Mouse (Mus musculus): ENCODE measurements around the gene Plxdc1. TPM values are rescaled to one million over a fixed set of nuclear protein-coding genes. Genes with fewer than 3 reads are reported as not detected.
A peak's percentile ranks its signal among the peaks of the same experiment; 100 is the strongest.

The Plxdc1 gene
- polyA plus RNA-seq, 1 experiment from 2014 or later, result 0.77 TPM

GRCm38 (mm10) chr11:97896655-97897054, 89.6 kb downstream of the Plxdc1 start:
- no peak for ATAC-seq (replicated peaks; ENCODE audit: low FRiP score)
- Histone ChIP-seq H3K27me3 (replicated peaks; ENCODE audit: control insufficient read depth, insufficient read depth, low read length) (no peaks in the 10 kb centered on the region), H3K36me3 (ENCODE audit: control insufficient read depth, insufficient read depth, low read length) (no peaks in the 10 kb centered on the region), H3K9ac (ENCODE audit: low read depth, low read length) (no peak overlapping the region), H3K4me3 (ENCODE audit: low read depth, low read length) (no peak overlapping the region), H3K9me3 (ENCODE audit: control insufficient read depth, low read length) (no peaks in the 10 kb centered on the region), H3K27ac (ENCODE audit: low read depth, low read length) (no peak overlapping the region), H3K4me2 (no peak overlapping the region), H3K4me1 (replicated peaks; ENCODE audit: control insufficient read depth, insufficient read depth, low read length) (no peaks in the 10 kb centered on the region)
- DNase-seq (ENCODE audit: low spot score), result no peak
- WGBS, result 73% methylated on average over 4 of the region's 4 CpGs

GRCm38 (mm10) chr11:97891821-97892220, 94.4 kb downstream of the Plxdc1 start:
- no peak for DNase-seq (ENCODE audit: low spot score)
- H3K9ac ChIP-seq (ENCODE audit: low read depth, low read length), result no peak overlapping the region
- no peak for ATAC-seq (replicated peaks; ENCODE audit: low FRiP score)
- H3K27me3 ChIP-seq (replicated peaks; ENCODE audit: control insufficient read depth, insufficient read depth, low read length), result no peaks in the 10 kb centered on the region
- 80% methylated on average over 5 of the region's 5 CpGs for WGBS
- H3K4me1 ChIP-seq (replicated peaks; ENCODE audit: control insufficient read depth, insufficient read depth, low read length), result no peaks in the 10 kb centered on the region
- no peaks in the 10 kb centered on the region for H3K9me3 ChIP-seq (ENCODE audit: control insufficient read depth, low read length)
- H3K4me2 ChIP-seq, result no peak overlapping the region
- no peak overlapping the region for H3K4me3 ChIP-seq (ENCODE audit: low read depth, low read length)
- no peaks in the 10 kb centered on the region for H3K36me3 ChIP-seq (ENCODE audit: control insufficient read depth, insufficient read depth, low read length)
- H3K27ac ChIP-seq (ENCODE audit: low read depth, low read length), result no peak overlapping the region

- no peak for ATAC-seq (replicated peaks; ENCODE audit: low FRiP score)
- Histone ChIP-seq H3K9ac (ENCODE audit: low read depth, low read length) (peak overlapping the region; percentile 54; the same call in 1 of the 2 replicates), H3K9me3 (ENCODE audit: control insufficient read depth, low read length) (no peaks in the 10 kb centered on the region), H3K4me2 (peak overlapping the region; percentile 72), H3K27me3 (replicated peaks; ENCODE audit: control insufficient read depth, insufficient read depth, low read length) (no peaks in the 10 kb centered on the region), H3K27ac (ENCODE audit: low read depth, low read length) (no peak overlapping the region), H3K36me3 (ENCODE audit: control insufficient read depth, insufficient read depth, low read length) (no peaks in the 10 kb centered on the region), H3K4me1 (replicated peaks; ENCODE audit: control insufficient read depth, insufficient read depth, low read length) (peaks cover 3% of the 10 kb centered on the region), H3K4me3 (ENCODE audit: low read depth, low read length) (peak overlapping the region; percentile 61; the same call in 1 of the 2 replicates)
- WGBS, result 84% methylated on average over 2 of the region's 2 CpGs
- DNase-seq (ENCODE audit: low spot score), result no peak
Measured at GRCm38 (mm10) chr11:97885296-97885915, 100.8 kb downstream of the Plxdc1 start.

GRCm38 (mm10) chr11:97884601-97885185, 101.6 kb downstream of the Plxdc1 start:
- H3K27ac ChIP-seq (ENCODE audit: low read depth, low read length), result peak overlapping the region; percentile 74
- no peaks in the 10 kb centered on the region for H3K27me3 ChIP-seq (replicated peaks; ENCODE audit: control insufficient read depth, insufficient read depth, low read length)
- DNase-seq (ENCODE audit: low spot score) (no peak), ATAC-seq (replicated peaks; ENCODE audit: low FRiP score) (no peak)
- no peaks in the 10 kb centered on the region for H3K36me3 ChIP-seq (ENCODE audit: control insufficient read depth, insufficient read depth, low read length)
- H3K9ac ChIP-seq (ENCODE audit: low read depth, low read length), result peak overlapping the region; percentile 54
- no peaks in the 10 kb centered on the region for H3K9me3 ChIP-seq (ENCODE audit: control insufficient read depth, low read length)
- peak overlapping the region; percentile 72 for H3K4me2 ChIP-seq
- WGBS, result 28% methylated on average over 7 of the region's 7 CpGs
- peak overlapping the region; percentile 61 for H3K4me3 ChIP-seq (ENCODE audit: low read depth, low read length)
- peaks cover 3% of the 10 kb centered on the region for H3K4me1 ChIP-seq (replicated peaks; ENCODE audit: control insufficient read depth, insufficient read depth, low read length)

GRCm38 (mm10) chr11:97883918-97884600, 102.2 kb downstream of the Plxdc1 start, which contains the start of gene Fbxo47:
Fbxo47 (minus strand) TSS chr11:97884154.
- WGBS, result under 1% methylated on average over 37 of the region's 37 CpGs
- H3K9ac ChIP-seq (ENCODE audit: low read depth, low read length), result peak within 1 kb of the TSS; percentile 66
- H3K4me3 ChIP-seq (ENCODE audit: low read depth, low read length), result peak within 1 kb of the TSS; percentile 61
- DNase-seq (ENCODE audit: low spot score) (peak; percentile 96), ATAC-seq (replicated peaks; ENCODE audit: low FRiP score) (peak; percentile 92)
- H3K27me3 ChIP-seq (replicated peaks; ENCODE audit: control insufficient read depth, insufficient read depth, low read length), result no peaks in the 10 kb centered on the region
- peak within 1 kb of the TSS; percentile 85 for H3K27ac ChIP-seq (ENCODE audit: low read depth, low read length)
- peak within 1 kb of the TSS; percentile 72 for H3K4me2 ChIP-seq
- no peaks in the 10 kb centered on the region for H3K9me3 ChIP-seq (ENCODE audit: control insufficient read depth, low read length)
- H3K4me1 ChIP-seq (replicated peaks; ENCODE audit: control insufficient read depth, insufficient read depth, low read length), result peaks cover 3% of the 10 kb centered on the region
- no peaks in the 10 kb centered on the region for H3K36me3 ChIP-seq (ENCODE audit: control insufficient read depth, insufficient read depth, low read length)

GRCm38 (mm10) chr11:97883542-97883917, 102.7 kb downstream of the Plxdc1 start:
- H3K27me3 ChIP-seq (replicated peaks; ENCODE audit: control insufficient read depth, insufficient read depth, low read length), result no peaks in the 10 kb centered on the region
- peak overlapping the region; percentile 85 for H3K27ac ChIP-seq (ENCODE audit: low read depth, low read length)
- peak overlapping the region; percentile 66 for H3K9ac ChIP-seq (ENCODE audit: low read depth, low read length)
- DNase-seq (ENCODE audit: low spot score) (peak; percentile 82), ATAC-seq (replicated peaks; ENCODE audit: low FRiP score) (peak; percentile 72)
- WGBS, result 4% methylated on average over 26 of the region's 26 CpGs
- no peaks in the 10 kb centered on the region for H3K9me3 ChIP-seq (ENCODE audit: control insufficient read depth, low read length)
- H3K4me1 ChIP-seq (replicated peaks; ENCODE audit: control insufficient read depth, insufficient read depth, low read length), result peaks cover 3% of the 10 kb centered on the region
- H3K4me3 ChIP-seq (ENCODE audit: low read depth, low read length), result peak overlapping the region; percentile 61
- H3K4me2 ChIP-seq, result peak overlapping the region; percentile 72
- H3K36me3 ChIP-seq (ENCODE audit: control insufficient read depth, insufficient read depth, low read length), result no peaks in the 10 kb centered on the region

GRCm38 (mm10) chr11:97880362-97880761, 105.9 kb downstream of the Plxdc1 start:
- peaks cover 3% of the 10 kb centered on the region for H3K4me1 ChIP-seq (replicated peaks; ENCODE audit: control insufficient read depth, insufficient read depth, low read length)
- ATAC-seq (replicated peaks; ENCODE audit: low FRiP score), result no peak

GRCm38 (mm10) chr11:97877341-97877740, 108.9 kb downstream of the Plxdc1 start:
- Histone ChIP-seq H3K4me1 (replicated peaks; ENCODE audit: control insufficient read depth, insufficient read depth, low read length) (no peaks in the 10 kb centered on the region), H3K4me3 (ENCODE audit: low read depth, low read length) (no peak overlapping the region), H3K9me3 (ENCODE audit: control insufficient read depth, low read length) (no peaks in the 10 kb centered on the region), H3K27me3 (replicated peaks; ENCODE audit: control insufficient read depth, insufficient read depth, low read length) (no peaks in the 10 kb centered on the region), H3K9ac (ENCODE audit: low read depth, low read length) (no peak overlapping the region), H3K27ac (ENCODE audit: low read depth, low read length) (no peak overlapping the region), H3K4me2 (no peak overlapping the region), H3K36me3 (ENCODE audit: control insufficient read depth, insufficient read depth, low read length) (no peaks in the 10 kb centered on the region)
- DNase-seq (ENCODE audit: low spot score), result no peak
- 70% methylated on average over 2 of the region's 2 CpGs for WGBS
- no peak for ATAC-seq (replicated peaks; ENCODE audit: low FRiP score)

More at GRCm38 (mm10) chr11:97880362-97880761, 105.9 kb downstream of the Plxdc1 start:
- no peaks in the 10 kb centered on the region for H3K36me3 ChIP-seq (ENCODE audit: control insufficient read depth, insufficient read depth, low read length)
- no peak for DNase-seq (ENCODE audit: low spot score)
- no peaks in the 10 kb centered on the region for H3K27me3 ChIP-seq (replicated peaks; ENCODE audit: control insufficient read depth, insufficient read depth, low read length)
- no peak overlapping the region for H3K4me2 ChIP-seq
- 91% methylated on average over 4 of the region's 4 CpGs for WGBS
- no peak overlapping the region for H3K9ac ChIP-seq (ENCODE audit: low read depth, low read length)
- H3K9me3 ChIP-seq (ENCODE audit: control insufficient read depth, low read length), result no peaks in the 10 kb centered on the region
- no peak overlapping the region for H3K27ac ChIP-seq (ENCODE audit: low read depth, low read length)
- no peak overlapping the region for H3K4me3 ChIP-seq (ENCODE audit: low read depth, low read length)

Measured in liver, embryonic 11.5 days (tissue).